Mouse (Mus musculus): ENCODE measurements around the gene Tex47.

The Tex47 gene

GRCm38 (mm10) chr5:7303819-7304218 lies at the start of gene Tex47:
TSS of gene Tex47 (plus strand) at chr5:7304119.
- DNase-seq (ENCODE audit: low spot score in 2 of 2) = no peak

GRCm38 (mm10) chr5:7276659-7277455 lies 27.1 kb upstream of the Tex47 start:
- no peak for DNase-seq (ENCODE audit: low spot score in 2 of 2)

- DNase-seq (ENCODE audit: low spot score in 2 of 2) = no peak
Measured at GRCm38 (mm10) chr5:7284336-7284735, 19.6 kb upstream of the Tex47 start.

GRCm38 (mm10) chr5:7302969-7303368 lies 950 bp upstream of the Tex47 start:
- no peak for DNase-seq (ENCODE audit: low spot score in 2 of 2)

GRCm38 (mm10) chr5:7325594-7325993 lies 21.7 kb downstream of the Tex47 start:
- DNase-seq (ENCODE audit: low spot score in 2 of 2) = no peak

- peak; percentile 44 to 50 for DNase-seq (ENCODE audit: low spot score in 2 of 2)
Measured at GRCm38 (mm10) chr5:7344145-7345010, 40.5 kb downstream of the Tex47 start, which contains the start of gene Zfp804b. TSS of gene Zfp804b (minus strand) at chr5:7344756.

- DNase-seq (ENCODE audit: low spot score in 2 of 2) = no peak
Measured at GRCm38 (mm10) chr5:7345011-7345389, 41.1 kb downstream of the Tex47 start.
